In the genomic region with DNA sequence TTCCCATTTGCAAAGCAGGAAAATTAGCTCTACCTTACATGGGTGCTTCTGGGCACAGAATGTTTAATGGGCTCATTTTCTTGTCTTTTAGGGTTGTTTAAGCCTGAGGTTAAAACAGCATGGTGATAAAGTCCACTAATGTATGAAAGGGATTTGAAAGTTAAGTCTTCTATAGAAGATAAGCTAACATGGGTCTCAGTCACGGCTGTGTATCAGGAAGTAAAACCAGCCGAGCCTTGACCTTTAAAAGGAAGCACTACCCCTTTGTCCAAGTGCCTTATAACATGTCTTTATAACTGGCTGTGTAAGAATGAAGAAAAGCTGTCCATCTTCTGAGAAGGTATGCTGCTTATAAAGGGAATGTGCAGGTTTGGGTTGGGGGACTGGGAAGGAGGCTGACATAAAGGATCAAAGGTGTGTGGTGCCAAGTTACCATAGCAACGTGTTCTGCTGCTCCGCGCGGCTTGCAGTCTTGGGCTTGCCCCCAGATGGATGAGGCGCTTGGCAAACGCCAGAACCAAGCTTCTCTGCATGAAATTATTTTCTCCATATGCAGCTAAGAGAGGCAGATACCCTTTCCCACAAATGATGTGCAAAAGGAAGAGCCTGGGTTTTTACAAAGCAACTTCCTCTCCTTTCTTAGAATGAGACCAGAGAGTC, we compare ENCODE assay signal across 8 mouse cellular contexts. TPM values are rescaled to one million over a fixed set of nuclear protein-coding genes. Genes with fewer than 3 reads are reported as not detected.
A peak's percentile ranks its signal among the peaks of the same experiment; 100 is the strongest.
DNase-seq lines count a peak whose midpoint lies in the region; ATAC-seq and TF ChIP-seq lines count a peak whose summit lies in the region.

No protein-coding gene starts in this region.

- H3K27ac ChIP-seq in kidney, embryonic 16.5 days (ENCODE audit: low read length): peak overlapping the region; percentile 74; the same call in 1 of the 2 replicates
- H3K27ac ChIP-seq in gastrocnemius, adult 2 months: peak overlapping the region; percentile 95
- H3K27ac ChIP-seq in intestine, postnatal 0 days (ENCODE audit: low read depth, low read length): peak overlapping the region; percentile 42; the same call in 1 of the 2 replicates
- peak overlapping the region; percentile 87 for H3K27ac ChIP-seq in limb, embryonic 15.5 days
- peak overlapping the region; percentile 80 for H3K27ac ChIP-seq in neural tube, embryonic 15.5 days (replicated peaks)

- no peak overlapping the region for H3K4me3 ChIP-seq in kidney, embryonic 16.5 days (ENCODE audit: low read length)
- peak overlapping the region; percentile 60 for H3K4me3 ChIP-seq in gastrocnemius, adult 2 months
- H3K4me3 ChIP-seq in intestine, postnatal 0 days (ENCODE audit: low read depth, low read length): no peak overlapping the region
- no peak overlapping the region for H3K4me3 ChIP-seq in limb, embryonic 15.5 days
- no peak overlapping the region for H3K4me3 ChIP-seq in neural tube, embryonic 15.5 days (replicated peaks)

- TF ChIP-seq CTCF in gastrocnemius, adult 2 months (IDR thresholded peaks at IDR 0.05): no peak
- TF ChIP-seq CTCF in intestine, postnatal 0 days (IDR thresholded peaks at IDR 0.05; ENCODE audit: low read depth): no peak

- DNase-seq in kidney, adult 18-20 months: no peak
- DNase-seq in cerebellum, postnatal 36 days: peak; percentile 79 to 84
- peak; percentile 48 for DNase-seq in gastrocnemius, adult 2 months
- DNase-seq in thymus, adult 18-20 months: no peak

- H3K27me3 ChIP-seq in kidney, embryonic 16.5 days (ENCODE audit: insufficient read depth, low read length): no peaks in the 10 kb centered on the region
- H3K27me3 ChIP-seq in intestine, postnatal 0 days (replicated peaks; ENCODE audit: control insufficient read depth, insufficient read depth, low read length): no peaks in the 10 kb centered on the region
- no peaks in the 10 kb centered on the region for H3K27me3 ChIP-seq in limb, embryonic 15.5 days
- H3K27me3 ChIP-seq in neural tube, embryonic 15.5 days (replicated peaks): no peaks in the 10 kb centered on the region

- ATAC-seq in kidney, embryonic 16.5 days (ENCODE audit: low FRiP score, low TSS enrichment): no peak; the same call in 1 of the 2 replicates
- 0 out of 2 replicates have a peak, but pooled peaks have one; percentile 25 for ATAC-seq in intestine, postnatal 0 days
- peak; percentile 56; the same call in 1 of the 2 replicates for ATAC-seq in limb, embryonic 15.5 days (ENCODE audit: insufficient number of reproducible peaks, low FRiP score, low TSS enrichment, low read depth)
- ATAC-seq in neural tube, embryonic 15.5 days (ENCODE audit: low FRiP score): peak; percentile 91

- intact Hi-C loops in gastrocnemius, adult 2 months (cut with DNase I): no loop called here

- WGBS in kidney, embryonic 16.5 days: 12% methylated on average over 8 of the region's 8 CpGs
- WGBS in intestine, postnatal 0 days: 10% methylated on average over 8 of the region's 8 CpGs
- 7% methylated on average over 8 of the region's 8 CpGs for WGBS in limb, embryonic 15.5 days
- 11% methylated on average over 8 of the region's 8 CpGs for WGBS in neural tube, embryonic 15.5 days

- peaks cover 30% of the 10 kb centered on the region for H3K4me1 ChIP-seq in kidney, embryonic 16.5 days (ENCODE audit: insufficient read depth, low read length)
- H3K4me1 ChIP-seq in intestine, postnatal 0 days (replicated peaks; ENCODE audit: control insufficient read depth, insufficient read depth, low read length): peaks cover 12% of the 10 kb centered on the region
- peaks cover 38% of the 10 kb centered on the region for H3K4me1 ChIP-seq in limb, embryonic 15.5 days
- H3K4me1 ChIP-seq in neural tube, embryonic 15.5 days: peaks cover 22% of the 10 kb centered on the region

- peak overlapping the region; percentile 17; the same call in 1 of the 2 replicates for H3K4me2 ChIP-seq in kidney, embryonic 16.5 days (replicated peaks; ENCODE audit: low read depth, low read length)
- H3K4me2 ChIP-seq in intestine, postnatal 0 days (replicated peaks; ENCODE audit: low read depth): peak overlapping the region; percentile 35
- 0 out of 2 replicates have a peak overlapping the region, but pooled peaks have one; percentile 21 for H3K4me2 ChIP-seq in limb, embryonic 15.5 days
- H3K4me2 ChIP-seq in neural tube, embryonic 15.5 days: peak overlapping the region; percentile 46

- no peaks in the 10 kb centered on the region for H3K36me3 ChIP-seq in kidney, embryonic 16.5 days (ENCODE audit: insufficient read depth, low read length)
- H3K36me3 ChIP-seq in intestine, postnatal 0 days (ENCODE audit: control insufficient read depth, insufficient read depth): no peaks in the 10 kb centered on the region
- no peaks in the 10 kb centered on the region for H3K36me3 ChIP-seq in limb, embryonic 15.5 days
- H3K36me3 ChIP-seq in neural tube, embryonic 15.5 days: no peaks in the 10 kb centered on the region

- H3K9me3 ChIP-seq in kidney, embryonic 16.5 days (ENCODE audit: low read length): peaks cover 4% of the 10 kb centered on the region; the same call in 1 of the 2 replicates
- no peaks in the 10 kb centered on the region for H3K9me3 ChIP-seq in intestine, postnatal 0 days (ENCODE audit: control insufficient read depth)
- H3K9me3 ChIP-seq in limb, embryonic 15.5 days: no peaks in the 10 kb centered on the region
- H3K9me3 ChIP-seq in neural tube, embryonic 15.5 days (replicated peaks): no peaks in the 10 kb centered on the region

- peak overlapping the region; percentile 24; the same call in 1 of the 2 replicates for H3K9ac ChIP-seq in kidney, embryonic 16.5 days (replicated peaks; ENCODE audit: low read length)
- H3K9ac ChIP-seq in intestine, postnatal 0 days (ENCODE audit: low read depth, low read length): no peak overlapping the region
- H3K9ac ChIP-seq in limb, embryonic 15.5 days: no peak overlapping the region
- H3K9ac ChIP-seq in neural tube, embryonic 15.5 days (replicated peaks): no peak overlapping the region

RNA-seq across cellular contexts. Expression of a gene that starts 48.2 kb away (rescaled TPM):
- 68.3 and 76.6 TPM in 2 replicates for polyA plus RNA-seq in kidney, embryonic 16.5 days (2015; fragmentation: Nextera tagmentation; extraction: Ambion mirVana)
- total RNA-seq in gastrocnemius, adult 2 months (2021): 10 to 100 TPM; 37.9 to 39.3 TPM
- polyA plus RNA-seq in intestine, postnatal 0 days (2015; fragmentation: Nextera tagmentation; extraction: Ambion mirVana): 33.7 and 35.1 TPM in 2 replicates
- 62.7 and 63.0 TPM in 2 replicates for polyA plus RNA-seq in limb, embryonic 15.5 days (2015; fragmentation: Nextera tagmentation; extraction: Ambion mirVana)
- polyA plus RNA-seq in neural tube, embryonic 15.5 days (2015; fragmentation: Nextera tagmentation; extraction: Ambion mirVana): 27.5 and 37.3 TPM in 2 replicates

Comparison
In these comparisons a context has a peak if more than half of its experiments do, and no peak if none do; other contexts are left out.
1. H3K27ac ChIP-seq: peak in every context shown above with its lines; median percentile 95 in gastrocnemius, adult 2 months; 87 in limb, embryonic 15.5 days; 80 in neural tube, embryonic 15.5 days; 74 in kidney, embryonic 16.5 days; 42 in intestine, postnatal 0 days.
2. DNase-seq: peak in cerebellum, postnatal 36 days (2 of 2) and gastrocnemius, adult 2 months (single experiment); none in kidney, adult 18-20 months (single experiment) and thymus, adult 18-20 months (0 of 2).
3. Peak in every context shown above with its lines, with median percentiles within 50 percentile points of each other: H3K4me2 ChIP-seq.